Mouse (Mus musculus) 3134 (cell line): ENCODE measurements around the gene Faap20.

Experiments used
- DNase-seq: peaks from one replicate; pipeline ENCODE4 v3.0.0-alpha.2; 2011; ENCODE audit warnings: low spot score; ENCODE audit not compliant: insufficient read length; ENCODE audit errors: extremely low read depth

Faap20 gene

DNA sequence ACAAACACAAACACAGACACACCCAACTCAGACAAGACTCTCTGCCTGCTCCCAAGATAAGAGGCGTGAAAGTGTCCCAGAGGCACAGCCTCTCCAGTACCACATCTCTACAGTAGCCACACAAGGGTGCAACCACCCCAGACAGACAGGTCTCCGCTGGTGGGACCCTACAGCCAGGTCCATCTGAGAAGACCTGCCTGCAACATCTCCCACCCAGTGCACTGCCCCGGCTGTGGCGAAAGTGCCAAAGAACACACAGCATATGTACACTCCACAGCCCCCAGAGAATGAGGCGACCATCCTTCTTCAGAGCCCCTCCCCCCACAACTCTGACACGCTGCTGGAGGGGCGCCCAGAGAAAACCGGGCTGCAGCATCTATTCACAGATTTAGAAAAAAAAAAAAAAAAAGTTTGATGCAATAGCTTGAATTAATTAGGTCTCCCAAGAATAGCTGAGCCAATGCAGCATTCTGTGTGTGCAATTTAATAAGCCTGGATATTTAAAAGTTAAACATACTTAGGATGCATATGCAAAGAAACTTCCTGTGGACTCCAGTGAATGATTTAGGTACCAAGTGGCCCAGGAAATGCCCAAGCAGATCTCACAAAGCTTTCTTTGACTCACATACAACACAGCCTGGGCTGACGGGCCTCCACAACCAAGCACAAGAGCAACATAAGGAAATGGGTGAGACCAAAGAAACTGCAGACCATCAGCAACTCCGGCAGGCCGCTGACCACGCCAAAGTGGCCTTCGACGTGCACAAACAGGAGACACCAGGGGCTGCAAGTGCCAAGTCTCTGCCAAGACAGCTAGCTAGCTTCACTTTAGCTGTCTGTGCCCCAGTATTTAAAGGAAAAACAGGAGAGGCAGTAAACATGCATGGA is 29.1 kb upstream of the Faap20 start:
- DNase-seq: no peak

DNA sequence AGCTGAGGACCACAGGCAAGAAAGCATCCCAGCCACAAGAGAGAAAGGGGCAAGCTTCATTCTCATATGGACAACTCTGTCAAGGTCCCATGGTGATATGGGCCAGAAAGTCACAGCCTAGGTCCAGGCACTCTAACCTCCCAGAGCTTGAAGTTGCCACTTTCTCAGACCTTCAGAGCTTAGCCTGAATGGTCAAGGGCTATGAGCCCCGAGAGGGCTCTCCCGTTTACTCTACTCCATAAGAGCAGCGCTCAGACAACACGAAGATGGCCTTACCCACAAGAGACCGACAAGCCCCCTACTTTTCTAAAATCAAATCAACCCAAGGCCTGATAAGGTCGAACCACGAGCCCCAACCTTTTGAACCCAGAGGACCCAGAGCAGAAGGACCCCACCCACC is 28.5 kb upstream of the Faap20 start:
- DNase-seq: no peak

DNA sequence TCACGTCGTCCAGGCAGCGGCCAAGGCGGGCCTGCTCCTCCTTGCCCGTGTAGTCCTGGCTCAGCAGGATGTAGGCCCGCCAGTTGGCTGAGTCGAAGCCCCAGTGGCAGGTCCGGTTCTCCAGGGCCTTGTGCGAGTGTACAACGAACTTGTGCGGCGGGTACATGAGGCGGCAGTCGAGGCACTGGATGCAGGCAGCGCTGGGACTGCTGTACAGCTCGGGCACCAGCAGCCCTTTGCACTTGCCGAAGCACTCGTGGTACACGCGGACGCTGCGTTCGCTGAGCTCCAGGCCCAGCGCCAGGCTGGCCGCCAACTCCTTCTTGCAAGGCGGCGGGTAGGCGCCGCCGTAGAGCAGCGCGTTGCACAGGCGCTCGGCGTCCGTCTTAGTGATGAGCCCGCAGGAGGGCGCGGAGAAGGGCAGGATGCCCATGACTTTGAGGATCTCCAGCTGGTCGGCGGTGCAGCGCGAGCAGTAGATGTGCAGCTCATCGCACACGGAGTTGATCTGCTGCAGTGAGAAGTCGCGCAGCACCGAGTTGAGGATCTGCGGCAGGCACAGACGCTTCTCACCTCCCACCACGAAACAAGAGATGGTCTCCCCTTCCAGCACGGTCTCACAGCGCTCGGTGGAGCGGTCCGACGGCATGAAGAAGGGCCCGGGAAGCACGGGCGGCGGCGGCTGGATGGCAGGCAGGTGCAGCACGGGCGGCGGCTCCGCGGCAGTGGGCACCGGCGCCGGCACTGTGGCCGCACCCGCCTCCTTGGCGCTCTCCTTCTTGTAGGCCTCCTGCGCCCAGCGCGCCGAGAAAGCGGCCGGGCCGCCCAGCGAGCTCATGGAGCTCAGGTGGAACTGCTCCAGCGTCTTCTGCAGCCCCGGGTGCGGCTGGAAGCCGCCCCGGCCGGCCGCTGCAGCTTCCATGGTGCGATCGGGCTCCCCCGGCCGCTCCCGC is 27.7 kb upstream of the Faap20 start:
- DNase-seq: peak; percentile 82

DNA sequence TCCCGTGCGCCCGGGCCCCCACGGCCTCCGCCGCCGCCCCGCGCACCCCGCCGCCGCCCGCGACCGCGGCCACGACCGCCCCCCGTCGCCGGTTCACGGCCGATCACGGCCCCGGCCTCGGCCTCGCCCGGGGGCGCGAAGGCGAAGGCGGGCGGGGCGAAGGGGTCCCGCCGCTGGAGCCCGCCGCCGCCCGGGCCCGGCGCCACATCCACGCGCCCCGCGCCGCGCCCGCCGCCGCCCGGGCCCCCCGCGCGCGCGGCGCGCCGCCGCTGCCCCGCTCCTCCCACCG is 27.1 kb upstream of the Faap20 start, which contains the start of gene Ski:
Gene Ski (minus strand): TSS at position 41 of the 289 bp plus-strand sequence.
- DNase-seq: no peak

DNA sequence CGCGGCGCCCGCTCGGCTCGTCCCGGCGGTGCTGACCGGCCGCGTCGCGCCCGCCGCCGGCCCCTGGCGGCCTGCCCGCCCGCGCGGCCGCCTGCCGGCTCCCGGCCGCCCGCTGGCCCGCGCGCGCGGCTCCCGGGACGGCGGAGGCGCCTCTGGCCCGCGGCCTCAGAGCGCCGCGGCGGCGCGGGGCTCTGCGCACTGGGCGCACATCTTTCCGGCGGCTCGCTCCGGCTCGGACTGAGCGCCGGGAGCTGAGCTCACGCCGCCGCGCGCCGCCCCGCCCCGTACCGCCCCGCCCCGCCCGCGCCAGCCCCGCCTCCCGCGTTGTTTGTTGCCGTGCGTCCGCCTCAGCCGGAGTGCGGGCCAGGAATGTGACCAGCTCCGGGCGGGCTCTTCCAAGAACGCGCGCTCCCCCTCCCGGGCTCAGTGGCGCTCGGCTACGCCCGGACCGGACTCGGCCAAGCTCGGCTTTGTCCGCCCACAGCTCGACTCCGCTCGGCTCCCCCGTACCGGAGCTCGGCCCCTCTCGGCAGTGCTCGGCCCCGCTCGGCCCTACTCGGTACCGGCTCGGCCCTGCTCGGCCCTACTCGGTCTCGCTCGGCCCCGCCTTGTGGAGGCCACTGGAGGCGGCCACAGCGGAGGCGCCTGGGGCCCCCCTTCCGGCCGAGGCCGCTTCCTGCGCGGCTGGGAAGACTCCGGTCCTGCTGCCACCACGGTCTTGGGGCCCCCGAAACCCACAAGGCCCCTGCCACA is 26.6 kb upstream of the Faap20 start:
- DNase-seq: peak; percentile 94

DNA sequence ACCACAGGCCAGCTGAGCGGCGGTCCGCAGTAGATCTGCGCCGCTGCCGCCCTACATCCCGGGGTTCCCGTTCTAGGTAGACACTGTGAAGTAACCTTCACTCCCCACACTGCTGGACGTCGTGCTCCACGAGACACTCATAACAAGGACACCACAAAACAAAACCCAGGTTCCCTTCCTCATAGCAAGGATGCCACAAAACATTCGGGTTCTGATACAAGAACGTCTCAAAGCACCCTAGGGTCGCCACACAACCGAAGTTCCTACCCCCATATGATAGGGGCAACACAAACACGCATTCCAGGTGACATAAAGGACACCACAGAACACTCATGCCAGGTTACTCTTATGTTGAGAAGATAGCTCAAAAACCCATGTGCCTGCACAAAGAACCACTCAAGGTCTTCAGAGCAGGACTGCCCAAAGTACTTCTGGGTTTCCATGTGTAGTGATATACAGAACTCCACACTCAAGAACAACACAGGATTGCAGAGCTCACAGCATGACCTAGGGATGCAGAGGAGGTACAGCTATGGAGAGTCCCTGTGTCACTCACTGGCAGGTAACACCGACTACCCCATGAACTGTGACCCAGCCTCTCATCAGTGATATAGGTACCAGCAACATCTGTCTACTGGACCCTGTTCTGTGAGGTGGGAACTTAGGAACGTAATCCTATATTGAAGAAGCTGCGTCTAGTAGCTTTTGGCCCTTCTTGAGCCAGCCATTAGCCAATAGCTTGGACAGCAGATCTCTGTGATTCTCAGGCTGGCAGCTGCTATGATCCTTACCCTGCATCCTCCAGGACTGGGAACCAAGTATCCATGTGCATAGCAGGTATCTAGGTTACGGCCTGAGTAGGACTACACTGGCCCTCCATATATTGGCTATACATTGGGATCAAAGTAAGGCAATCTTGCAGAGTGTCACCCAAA is 25.7 kb upstream of the Faap20 start:
- DNase-seq: no peak

DNA sequence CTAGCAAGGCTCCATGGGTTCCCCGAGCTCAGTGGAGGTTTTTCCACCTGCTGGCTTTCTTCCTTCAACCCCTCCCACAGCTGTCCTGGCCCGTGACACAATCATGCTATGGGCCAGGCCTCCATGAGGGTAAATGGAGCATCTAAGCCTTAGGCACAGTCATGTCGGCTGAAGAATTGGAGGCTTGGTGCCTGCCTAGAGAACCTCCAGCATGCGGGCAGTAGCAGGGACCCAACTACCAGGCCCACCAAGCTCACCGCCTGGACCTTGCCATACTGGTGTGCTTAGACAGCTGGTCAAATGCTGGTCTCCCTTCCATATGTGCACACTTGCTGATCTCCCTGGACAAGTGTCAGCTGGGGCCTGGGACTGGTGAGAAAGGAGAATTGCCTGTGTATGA is 23.7 kb upstream of the Faap20 start:
- no peak for DNase-seq

DNA sequence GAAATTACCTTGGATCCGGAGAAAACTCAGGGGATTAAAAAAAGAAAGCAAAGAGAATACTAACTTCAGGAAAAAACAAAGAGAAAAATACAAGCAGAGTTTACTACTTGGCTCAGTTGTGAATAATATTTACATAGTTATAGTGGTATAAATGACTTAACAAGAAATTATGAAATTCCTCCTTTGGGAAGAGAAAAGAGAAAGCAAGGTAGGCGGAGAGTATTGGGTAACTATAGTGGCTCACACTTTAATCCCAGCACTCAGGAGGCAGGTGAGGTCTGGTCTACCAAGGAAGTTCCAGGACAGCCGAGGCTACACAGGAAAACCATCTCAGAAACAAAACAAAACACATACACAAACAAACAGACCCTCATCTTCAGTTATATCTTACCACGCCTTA is 21.6 kb upstream of the Faap20 start:
- no peak for DNase-seq

DNA sequence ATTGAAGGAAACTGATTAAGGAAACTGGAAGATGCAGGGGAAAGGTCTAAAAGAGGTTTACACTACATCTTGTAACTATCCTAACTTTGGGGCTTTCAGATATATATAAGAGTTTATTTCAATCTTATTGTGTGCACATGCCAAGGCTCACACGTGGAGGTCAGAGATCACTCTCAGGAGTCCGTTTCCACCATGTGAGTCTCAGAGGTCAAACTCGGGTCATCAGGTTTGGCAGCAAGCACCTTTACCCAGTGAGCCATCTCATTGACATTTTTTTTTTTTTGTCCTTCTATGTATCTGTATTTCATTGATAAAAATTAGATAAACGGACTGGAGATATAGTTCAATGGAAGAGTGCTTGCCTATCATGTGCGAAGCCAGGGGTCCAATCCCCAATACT is 21.1 kb upstream of the Faap20 start:
- no peak for DNase-seq

DNA sequence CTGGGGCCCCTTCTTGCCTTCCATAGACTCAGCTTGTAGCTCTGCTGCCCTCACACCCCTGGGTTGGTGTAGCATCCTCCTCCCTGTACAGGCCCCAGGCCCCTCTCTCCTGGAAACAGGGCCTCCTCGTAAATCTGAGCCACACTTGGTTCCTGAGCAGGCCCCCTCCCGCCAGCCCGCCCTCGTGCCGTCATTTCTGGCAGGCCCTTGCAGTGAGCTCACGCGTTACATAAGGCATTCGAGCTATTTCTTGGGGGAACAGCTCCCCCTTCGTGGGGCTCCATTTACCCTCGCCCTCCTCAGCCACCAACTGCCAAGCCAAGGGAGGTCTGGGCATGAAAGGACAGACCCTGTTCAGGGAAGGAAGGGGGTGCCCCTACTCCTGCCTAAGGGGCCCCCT is 15.7 kb upstream of the Faap20 start:
- DNase-seq: no peak

DNA sequence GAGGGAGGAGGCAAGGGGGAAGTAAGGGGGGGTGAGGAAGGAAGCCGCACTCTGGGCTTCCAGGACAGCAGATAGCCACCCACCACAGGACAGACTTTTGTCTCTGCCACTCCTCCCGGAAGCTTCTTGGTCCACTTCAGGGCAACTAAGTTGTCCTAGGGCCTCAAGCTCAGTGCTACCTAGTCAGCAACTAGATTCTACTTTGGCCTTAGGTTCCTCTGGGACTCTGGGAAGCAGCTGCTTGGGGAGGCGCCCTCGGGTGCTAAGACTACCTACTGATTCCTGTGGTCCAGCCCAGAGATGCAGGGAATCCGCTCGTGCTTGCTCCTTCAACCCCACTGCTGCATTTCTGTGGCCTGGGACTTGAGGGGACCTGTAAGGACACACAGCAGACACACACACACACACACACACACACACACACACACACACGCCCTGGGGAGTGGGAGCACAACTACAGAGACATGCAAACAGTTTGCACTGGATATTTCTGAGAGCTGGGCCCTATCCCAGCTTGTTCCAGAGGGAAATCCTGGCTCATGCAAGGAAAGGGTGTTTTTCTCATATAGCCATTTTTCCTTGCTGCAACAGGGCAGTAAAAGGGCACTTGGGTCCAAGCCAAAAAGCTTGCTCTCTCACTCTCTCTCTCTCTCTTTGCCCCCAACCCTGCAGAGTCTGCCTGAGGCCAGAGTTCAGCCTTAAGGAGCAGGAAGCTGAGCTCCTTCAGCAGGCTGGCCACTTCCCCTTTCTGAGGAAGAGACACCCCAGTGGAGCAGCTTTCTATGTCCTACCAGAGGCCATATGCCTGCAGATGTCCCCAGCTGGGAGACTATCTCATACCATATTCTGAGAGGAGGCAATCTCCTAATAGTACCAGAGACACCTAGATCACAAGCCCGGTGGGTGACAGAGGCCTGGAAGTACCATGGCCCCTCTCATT is 15.0 kb upstream of the Faap20 start:
- no peak for DNase-seq

DNA sequence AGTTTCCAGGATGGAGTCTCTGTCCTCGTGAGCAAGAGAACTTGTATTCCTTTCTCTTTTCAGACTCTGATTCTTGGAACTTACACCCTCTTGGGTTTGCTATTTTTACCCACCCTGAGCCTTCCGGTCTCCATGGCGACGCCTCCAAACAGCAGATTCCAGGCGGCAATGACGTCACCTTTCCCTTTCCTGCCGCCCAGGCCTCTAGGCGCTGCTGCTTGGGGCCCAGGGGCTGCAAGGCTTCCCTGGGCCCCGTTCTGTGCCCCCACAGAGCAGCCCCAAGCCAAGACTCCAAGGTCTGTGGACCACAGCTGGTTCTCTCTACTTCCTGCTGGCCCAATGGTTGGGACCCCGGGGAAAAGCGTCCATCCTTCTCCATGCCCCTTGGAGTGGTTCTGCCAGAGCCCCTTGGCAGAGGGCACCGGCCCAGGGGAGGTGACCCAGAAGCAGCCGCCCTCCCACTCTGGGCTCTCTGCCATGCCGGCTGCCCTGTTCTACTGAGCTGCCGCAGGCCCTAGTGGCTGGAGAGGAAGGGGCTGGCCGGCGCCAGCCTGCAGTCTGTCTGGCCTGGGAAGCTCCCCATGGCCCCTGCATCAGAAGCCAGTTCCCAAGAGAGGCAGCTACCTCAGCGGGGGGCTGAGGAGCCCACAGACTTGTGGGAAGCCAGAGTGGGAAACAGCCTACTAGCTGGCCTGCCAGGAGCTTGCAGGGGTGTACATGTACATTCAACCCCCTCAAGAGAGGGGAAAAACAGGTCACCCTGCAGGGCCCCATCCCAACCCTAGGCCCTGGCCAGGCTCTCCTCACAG is 14.1 kb upstream of the Faap20 start:
- peak; percentile 86 for DNase-seq

DNA sequence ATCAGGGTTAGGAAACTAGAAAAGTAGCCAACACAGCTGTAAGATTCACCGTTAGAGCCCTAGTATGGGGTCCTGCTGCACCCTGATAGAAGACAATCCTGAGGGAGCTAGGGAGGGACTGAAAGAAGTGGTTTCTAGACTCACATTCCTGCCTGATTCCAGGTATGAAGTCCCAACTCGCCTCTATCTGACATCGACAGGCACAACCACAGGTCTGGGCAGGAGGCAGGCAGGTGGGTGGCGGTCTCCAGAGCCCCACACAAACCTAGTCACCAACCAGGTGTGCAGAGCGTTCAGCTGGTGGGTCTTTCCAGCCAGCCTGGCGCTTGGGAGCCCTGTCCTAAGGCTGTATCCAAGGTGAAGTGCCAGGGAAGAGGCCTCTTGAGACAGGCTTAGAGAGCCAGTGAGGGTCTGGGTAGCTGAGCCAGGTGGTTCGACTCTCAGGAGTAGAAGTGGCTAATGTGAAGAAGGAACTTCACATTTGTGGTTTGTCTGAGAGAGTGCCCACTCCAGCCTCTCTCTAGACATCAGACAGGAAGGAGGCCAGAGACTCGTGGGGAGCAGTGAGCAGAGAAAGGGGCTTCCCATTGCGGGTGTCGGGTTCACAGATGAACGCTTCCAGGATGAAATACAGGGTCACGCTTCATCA is 12.7 kb upstream of the Faap20 start:
- DNase-seq: no peak

DNA sequence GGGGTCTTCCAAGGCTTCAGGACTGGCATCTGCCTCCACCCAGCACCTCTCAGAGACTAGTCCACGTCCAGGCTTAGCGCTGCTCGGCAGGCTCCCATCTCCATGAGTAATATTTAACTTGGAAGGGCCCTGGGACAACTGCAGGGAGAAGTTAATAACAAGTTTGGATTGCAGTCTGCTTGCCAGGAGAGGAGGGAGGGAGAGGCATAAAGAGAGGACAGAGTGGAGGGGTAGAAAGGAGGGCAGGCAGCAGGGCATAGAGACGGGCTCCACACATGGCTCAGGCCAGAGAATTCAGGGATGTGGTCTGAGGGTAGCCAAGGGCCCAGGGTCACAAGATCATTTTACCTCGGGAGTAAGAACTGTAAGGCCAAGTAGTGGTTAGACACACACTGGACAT is 11.3 kb upstream of the Faap20 start:
- peak; percentile 47 for DNase-seq

DNA sequence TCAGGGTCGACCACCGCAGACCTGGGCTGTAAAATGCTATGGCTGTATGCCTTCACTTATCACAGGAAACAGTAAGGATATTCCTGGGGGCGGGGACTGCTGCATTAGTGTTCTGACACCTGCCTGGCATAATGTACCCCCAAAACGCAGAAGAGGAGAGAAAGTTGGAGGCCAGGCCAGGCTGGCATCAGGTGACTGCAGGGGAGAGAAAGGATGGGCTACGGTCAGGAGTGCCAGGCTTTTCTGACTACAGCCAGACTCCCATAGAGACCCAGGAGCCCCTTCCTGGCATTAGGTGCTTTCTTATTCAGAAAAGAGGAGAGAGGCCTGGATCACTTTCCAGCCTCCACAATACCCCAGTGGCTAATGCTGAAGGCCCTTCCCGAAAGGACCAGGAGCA is 10.1 kb upstream of the Faap20 start:
- no peak for DNase-seq

DNA sequence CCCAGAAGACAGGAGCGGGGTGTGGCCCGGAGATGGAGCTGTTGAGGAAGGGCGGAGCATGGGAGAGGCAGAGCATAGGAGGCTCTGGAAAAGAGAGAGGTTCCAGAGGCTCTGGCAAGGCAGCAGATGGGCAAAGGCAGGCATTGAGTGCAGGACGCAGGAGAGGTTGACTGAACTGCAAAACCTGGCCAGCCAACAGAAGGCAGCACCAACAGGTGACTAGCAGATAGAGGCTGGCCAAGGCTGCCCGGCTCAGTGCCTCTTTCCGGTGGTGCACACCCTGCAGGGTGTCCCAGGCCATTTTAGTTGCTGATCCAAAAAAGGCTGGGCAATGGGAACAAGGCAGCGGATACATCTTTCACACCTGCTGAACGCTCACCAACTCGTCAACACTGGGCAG is 7.8 kb upstream of the Faap20 start:
- no peak for DNase-seq

DNA sequence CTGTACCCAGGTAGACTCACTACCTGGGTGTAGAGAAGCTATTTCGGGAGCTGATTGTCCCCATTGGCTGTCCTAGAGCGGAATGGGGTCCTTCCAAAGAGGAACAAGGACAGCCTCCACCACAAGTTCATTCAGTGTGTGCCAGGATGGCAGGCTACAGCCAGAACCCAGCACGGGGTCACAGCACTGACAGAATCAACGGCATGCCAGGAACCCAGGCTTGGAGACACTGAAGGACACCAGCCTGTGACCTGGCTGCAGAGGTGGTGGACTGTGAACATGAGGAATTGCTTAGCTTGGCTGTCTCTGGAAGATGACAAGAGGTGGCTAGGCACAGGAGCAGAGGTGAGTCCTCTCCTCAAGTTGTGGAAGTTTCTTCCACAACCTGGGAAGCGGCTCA is 7.3 kb upstream of the Faap20 start:
- no peak for DNase-seq

DNA sequence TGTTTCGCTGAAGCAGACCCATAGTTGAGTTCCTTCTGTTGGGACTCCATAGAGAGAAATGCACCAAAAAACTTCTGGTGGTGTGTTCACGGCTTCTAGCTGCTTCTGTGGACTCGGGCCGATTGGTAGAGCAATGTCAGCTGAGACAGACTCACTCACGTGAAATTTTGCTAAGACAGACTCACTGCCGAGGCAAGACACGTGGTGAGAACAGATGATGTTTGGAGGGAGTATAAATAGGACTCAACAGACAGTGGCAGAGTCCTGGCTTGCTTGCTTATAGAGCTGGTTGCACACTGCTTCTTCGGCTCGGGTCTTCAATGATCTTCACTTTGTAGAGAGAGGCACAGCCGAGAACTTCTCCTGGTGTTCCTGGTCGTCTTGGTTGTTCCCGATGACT is 6.4 kb upstream of the Faap20 start:
- DNase-seq: no peak
